Mouse (Mus musculus): ENCODE results near the gene Iqck. TPM values are rescaled to one million over a fixed set of nuclear protein-coding genes. Genes with fewer than 3 reads are reported as not detected.
A peak's percentile ranks its signal among the peaks of the same experiment; 100 is the strongest.

Gene Iqck
- total and polyA plus RNA-seq, 2 experiments from 2014 or later, result 4.4 to 4.8 TPM

DNA sequence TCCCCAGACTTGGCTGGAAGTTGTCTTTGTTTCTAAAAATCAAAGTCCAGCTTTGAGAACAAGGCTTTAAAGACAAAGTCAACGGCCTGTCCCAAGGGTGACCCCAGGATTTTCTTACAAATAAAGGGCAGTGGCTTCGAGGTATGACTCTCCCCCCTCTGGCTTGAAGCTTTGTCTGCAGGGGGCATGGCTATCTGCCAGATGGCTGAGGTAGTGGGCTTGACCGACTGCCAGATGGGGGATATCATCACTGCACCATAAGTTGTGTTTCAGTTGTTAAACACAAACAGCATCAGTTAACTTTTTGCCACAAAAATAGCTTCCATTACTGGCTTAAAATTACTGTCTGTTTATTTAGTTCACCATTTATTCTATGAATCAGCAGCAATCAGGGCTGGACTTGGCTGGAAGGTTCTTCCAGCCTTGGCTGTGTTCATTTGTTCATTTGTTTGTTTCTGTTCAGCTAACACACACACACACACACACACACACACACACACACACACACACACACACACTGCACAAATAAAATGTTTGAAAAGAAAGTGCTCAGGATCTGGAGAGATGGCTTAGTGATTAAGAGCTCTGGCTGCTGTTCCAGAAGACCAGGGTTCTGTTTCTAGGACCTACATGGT, 33.6 kb downstream of the Iqck start:
- TF ChIP-seq CTCF (IDR thresholded peaks at IDR 0.05; ENCODE audit: low read depth), result no peak
- Histone ChIP-seq H3K27me3 (ENCODE audit: insufficient read depth, low read length) (no peaks in the 10 kb centered on the region), H3K9ac (replicated peaks; ENCODE audit: low read length) (no peak overlapping the region), H3K4me1 (ENCODE audit: insufficient read depth, low read length) (peaks cover 6% of the 10 kb centered on the region), H3K4me2 (ENCODE audit: low read depth, low read length) (no peak overlapping the region), H3K36me3 (ENCODE audit: insufficient read depth, low read length) (no peaks in the 10 kb centered on the region), H3K9me3 (ENCODE audit: low read length) (no peaks in the 10 kb centered on the region), H3K4me3 (ENCODE audit: low read length) (no peak overlapping the region), H3K27ac (no peak overlapping the region)
- DNase-seq (ENCODE audit: low spot score) (peak; percentile 65), ATAC-seq (no peak)
- 5% methylated on average over 3 of the region's 3 CpGs for WGBS

GRCm38 (mm10) chr7:118895469-118896450, 40.2 kb downstream of the Iqck start:
- no peaks in the 10 kb centered on the region for H3K9me3 ChIP-seq (ENCODE audit: low read length)
- ATAC-seq (peak; percentile 72), DNase-seq (ENCODE audit: low spot score) (no peak)
- H3K9ac ChIP-seq (replicated peaks; ENCODE audit: low read length), result no peak overlapping the region
- WGBS, result 31% methylated on average over 10 of the region's 10 CpGs
- peak overlapping the region; percentile 27 for H3K27ac ChIP-seq
- no peak overlapping the region for H3K4me2 ChIP-seq (ENCODE audit: low read depth, low read length)
- no peaks in the 10 kb centered on the region for H3K4me1 ChIP-seq (ENCODE audit: insufficient read depth, low read length)
- no peak for TF ChIP-seq CTCF (IDR thresholded peaks at IDR 0.05; ENCODE audit: low read depth)
- H3K4me3 ChIP-seq (ENCODE audit: low read length), result no peak overlapping the region
- H3K27me3 ChIP-seq (ENCODE audit: insufficient read depth, low read length), result no peaks in the 10 kb centered on the region
- H3K36me3 ChIP-seq (ENCODE audit: insufficient read depth, low read length), result no peaks in the 10 kb centered on the region

DNA sequence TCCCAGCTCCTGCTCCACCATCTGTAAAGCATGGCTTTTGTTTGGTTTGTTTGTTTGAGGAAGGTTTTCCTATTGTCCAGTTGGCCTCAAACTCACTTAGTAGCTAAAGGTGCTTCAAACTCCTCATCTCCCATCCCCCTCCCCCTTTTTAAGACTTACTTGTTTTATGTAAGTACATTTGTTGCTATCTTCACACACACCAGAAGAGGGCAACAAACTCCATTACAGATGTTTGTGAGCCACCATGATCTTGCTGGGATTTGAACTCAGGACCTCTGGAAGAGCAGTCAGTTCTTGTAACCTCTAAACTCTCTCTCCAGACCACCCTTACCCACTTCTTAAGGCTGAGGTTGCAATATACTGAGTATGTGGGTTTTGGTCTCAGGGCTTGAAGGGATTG, 42.5 kb downstream of the Iqck start:
- H3K4me3 ChIP-seq (ENCODE audit: low read length), result no peak overlapping the region
- no peak overlapping the region for H3K4me2 ChIP-seq (ENCODE audit: low read depth, low read length)
- no peak overlapping the region for H3K27ac ChIP-seq
- ATAC-seq (no peak), DNase-seq (ENCODE audit: low spot score) (no peak)
- H3K9ac ChIP-seq (replicated peaks; ENCODE audit: low read length), result no peak overlapping the region
- H3K27me3 ChIP-seq (ENCODE audit: insufficient read depth, low read length), result no peaks in the 10 kb centered on the region
- no peaks in the 10 kb centered on the region for H3K36me3 ChIP-seq (ENCODE audit: insufficient read depth, low read length)
- H3K9me3 ChIP-seq (ENCODE audit: low read length), result no peaks in the 10 kb centered on the region
- H3K4me1 ChIP-seq (ENCODE audit: insufficient read depth, low read length), result 0 out of 2 replicates have a peak, but pooled peaks cover 7% of the 10 kb centered on the region
- TF ChIP-seq CTCF (IDR thresholded peaks at IDR 0.05; ENCODE audit: low read depth), result peak; percentile 20; the same call in 1 of the 2 replicates

DNA sequence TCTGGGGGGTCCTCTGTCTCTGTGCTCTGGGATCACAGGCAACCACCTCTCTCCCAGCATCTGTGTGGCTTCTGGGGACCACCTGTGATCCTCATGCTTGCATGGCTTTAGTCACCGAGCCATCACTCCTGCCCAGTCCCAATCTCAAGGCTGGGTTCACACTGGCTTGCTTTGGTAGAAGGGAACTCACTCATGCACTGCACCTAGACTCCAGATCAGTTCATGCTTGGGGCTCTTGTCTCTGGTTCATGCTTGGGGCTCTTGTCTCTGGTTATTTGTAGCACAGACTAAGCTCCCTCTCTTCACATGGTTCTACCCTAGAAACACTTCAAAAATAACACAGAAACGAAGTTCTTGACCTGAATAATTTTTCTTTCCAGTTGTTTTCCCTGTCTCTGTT, 44.5 kb downstream of the Iqck start:
- H3K27me3 ChIP-seq (ENCODE audit: insufficient read depth, low read length), result no peaks in the 10 kb centered on the region
- H3K9ac ChIP-seq (replicated peaks; ENCODE audit: low read length), result no peak overlapping the region
- 0 out of 2 replicates have a peak, but pooled peaks cover 7% of the 10 kb centered on the region for H3K4me1 ChIP-seq (ENCODE audit: insufficient read depth, low read length)
- H3K27ac ChIP-seq, result no peak overlapping the region
- no peak overlapping the region for H3K4me2 ChIP-seq (ENCODE audit: low read depth, low read length)
- no peak for TF ChIP-seq CTCF (IDR thresholded peaks at IDR 0.05; ENCODE audit: low read depth)
- H3K4me3 ChIP-seq (ENCODE audit: low read length), result no peak overlapping the region
- no peaks in the 10 kb centered on the region for H3K9me3 ChIP-seq (ENCODE audit: low read length)
- DNase-seq (ENCODE audit: low spot score) (no peak), ATAC-seq (no peak)
- 73% methylated on average over 2 of the region's 2 CpGs for WGBS
- no peaks in the 10 kb centered on the region for H3K36me3 ChIP-seq (ENCODE audit: insufficient read depth, low read length)

GRCm38 (mm10) chr7:118902944-118903343, 47.4 kb downstream of the Iqck start:
- DNase-seq (ENCODE audit: low spot score) (peak; percentile 82), ATAC-seq (0 out of 2 replicates have a peak, but pooled peaks have one; percentile 27)
- Histone ChIP-seq H3K27me3 (ENCODE audit: insufficient read depth, low read length) (no peaks in the 10 kb centered on the region), H3K9ac (replicated peaks; ENCODE audit: low read length) (no peak overlapping the region), H3K9me3 (ENCODE audit: low read length) (no peaks in the 10 kb centered on the region), H3K27ac (no peak overlapping the region), H3K4me2 (ENCODE audit: low read depth, low read length) (peak overlapping the region; percentile 37; the same call in 1 of the 2 replicates), H3K36me3 (ENCODE audit: insufficient read depth, low read length) (no peaks in the 10 kb centered on the region), H3K4me1 (ENCODE audit: insufficient read depth, low read length) (0 out of 2 replicates have a peak, but pooled peaks cover 7% of the 10 kb centered on the region), H3K4me3 (ENCODE audit: low read length) (no peak overlapping the region)
- TF ChIP-seq CTCF (IDR thresholded peaks at IDR 0.05; ENCODE audit: low read depth), result no peak
- 20% methylated on average over 13 of the region's 13 CpGs for WGBS

- H3K27me3 ChIP-seq (ENCODE audit: insufficient read depth, low read length), result no peaks in the 10 kb centered on the region
- WGBS, result 88% methylated on average over 9 of the region's 9 CpGs
- no peaks in the 10 kb centered on the region for H3K9me3 ChIP-seq (ENCODE audit: low read length)
- ATAC-seq (no peak), DNase-seq (ENCODE audit: low spot score) (no peak)
- no peak overlapping the region for H3K4me2 ChIP-seq (ENCODE audit: low read depth, low read length)
- H3K36me3 ChIP-seq (ENCODE audit: insufficient read depth, low read length), result no peaks in the 10 kb centered on the region
- TF ChIP-seq CTCF (IDR thresholded peaks at IDR 0.05; ENCODE audit: low read depth), result no peak
- 0 out of 2 replicates have a peak, but pooled peaks cover 7% of the 10 kb centered on the region for H3K4me1 ChIP-seq (ENCODE audit: insufficient read depth, low read length)
- no peak overlapping the region for H3K27ac ChIP-seq
- no peak overlapping the region for H3K9ac ChIP-seq (replicated peaks; ENCODE audit: low read length)
- H3K4me3 ChIP-seq (ENCODE audit: low read length), result no peak overlapping the region
Measured at GRCm38 (mm10) chr7:118903879-118904278, 48.3 kb downstream of the Iqck start.
